Mouse (Mus musculus): ENCODE measurements around the gene Rd3. TPM values are rescaled to one million over a fixed set of nuclear protein-coding genes. Genes with fewer than 3 reads are reported as not detected.

The Rd3 gene
- polyA plus RNA-seq, 1 experiment, result not detected

DNA sequence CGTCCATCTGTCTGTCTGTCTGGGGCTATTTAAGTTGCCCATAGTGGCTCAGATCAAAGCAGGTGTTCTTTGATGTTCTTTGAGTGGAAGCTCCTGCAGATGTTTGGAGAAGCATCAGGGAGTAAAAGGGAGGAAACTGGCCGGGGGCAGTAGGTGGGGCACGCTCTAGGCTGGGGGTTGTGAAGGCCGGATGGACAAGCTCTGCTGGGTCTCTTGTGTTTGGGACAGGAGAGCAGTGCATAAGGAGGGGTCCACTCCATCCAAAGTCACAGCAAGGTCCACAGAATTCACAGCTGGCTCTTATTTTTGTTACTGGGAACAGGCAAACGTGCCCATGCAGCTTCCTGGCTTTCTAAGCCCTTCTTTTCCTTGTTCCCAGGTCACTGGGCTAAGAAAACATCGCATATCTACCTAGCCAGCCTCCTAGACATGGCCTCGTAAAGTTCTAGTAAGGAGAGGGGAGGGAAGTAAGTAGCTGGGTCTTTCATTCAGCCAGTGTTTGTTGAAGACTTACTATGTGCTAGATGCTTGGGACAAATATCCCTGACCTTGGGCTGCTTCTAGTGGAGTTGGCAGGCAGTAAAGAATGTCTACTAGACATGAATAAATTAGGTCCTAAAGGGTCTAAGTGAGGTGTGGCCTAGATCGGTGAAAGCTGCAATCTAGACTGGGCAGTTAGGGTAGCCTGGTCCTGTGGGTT is 44.7 kb upstream of the Rd3 start:
- TF ChIP-seq REST (IDR thresholded peaks at IDR 0.05; ENCODE audit: insufficient read depth, insufficient read length), result no peak
- no peak for TF ChIP-seq TCF12 (IDR thresholded peaks at IDR 0.05; ENCODE audit: insufficient read depth, poor library complexity, severe bottlenecking)
- Histone ChIP-seq H3K36me3 (ENCODE audit: control insufficient read depth, insufficient read depth) (no peaks in the 10 kb centered on the region), H3ac (ENCODE audit: control insufficient read depth, insufficient read length) (no peak overlapping the region), H3K27me3 (ENCODE audit: control insufficient read depth, insufficient read depth, insufficient read length) (peaks cover 3% of the 10 kb centered on the region), H3K4me3 (no peak overlapping the region), H3K79me2 (ENCODE audit: control insufficient read depth, insufficient read depth) (no peaks in the 10 kb centered on the region), H3K4me2 (ENCODE audit: low read depth) (no peak overlapping the region)

DNA sequence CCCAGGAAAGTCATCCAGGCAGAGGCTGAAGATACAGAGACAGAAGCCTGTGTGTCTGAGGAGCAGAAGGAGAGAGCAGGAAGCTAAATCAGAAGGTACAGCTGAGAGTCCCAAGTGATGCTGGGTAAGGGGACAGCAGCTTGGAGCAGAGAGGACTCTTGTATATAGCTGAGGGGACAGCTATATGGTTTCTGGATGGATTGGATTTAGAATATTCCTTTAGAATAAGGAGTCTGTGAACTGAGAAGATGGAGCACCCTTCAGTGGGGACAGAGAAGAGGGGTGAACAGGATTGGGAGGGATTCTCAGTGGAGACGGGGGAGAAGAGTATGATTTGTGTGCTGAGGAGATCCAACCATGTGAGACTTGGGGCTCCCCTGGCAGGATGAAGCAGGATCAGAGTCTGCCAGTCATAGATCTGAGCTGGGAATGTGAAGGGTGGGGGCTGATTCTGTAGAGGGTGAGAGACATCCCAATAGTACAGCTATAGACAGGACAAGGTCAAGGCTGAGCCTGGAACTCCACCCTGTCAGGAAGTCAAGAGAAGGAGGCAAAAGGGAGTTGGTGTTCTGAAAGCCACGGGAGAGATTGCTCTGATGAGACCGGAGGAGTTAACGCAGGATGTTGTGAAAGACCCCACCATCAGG is 44.1 kb upstream of the Rd3 start:
- no peak overlapping the region for H3ac ChIP-seq (ENCODE audit: control insufficient read depth, insufficient read length)
- H3K36me3 ChIP-seq (ENCODE audit: control insufficient read depth, insufficient read depth), result no peaks in the 10 kb centered on the region
- no peak overlapping the region for H3K4me2 ChIP-seq (ENCODE audit: low read depth)
- TF ChIP-seq MAX (IDR thresholded peaks at IDR 0.05; ENCODE audit: low read depth) (no peak), POLR2A (IDR thresholded peaks at IDR 0.05; ENCODE audit: insufficient read length, low read depth) (no peak)
- peaks cover under 1% of the 10 kb centered on the region for H3K27me3 ChIP-seq (ENCODE audit: control insufficient read depth, insufficient read depth, insufficient read length)
- no peaks in the 10 kb centered on the region for H3K79me2 ChIP-seq (ENCODE audit: control insufficient read depth, insufficient read depth)
- no peak overlapping the region for H3K4me3 ChIP-seq

DNA sequence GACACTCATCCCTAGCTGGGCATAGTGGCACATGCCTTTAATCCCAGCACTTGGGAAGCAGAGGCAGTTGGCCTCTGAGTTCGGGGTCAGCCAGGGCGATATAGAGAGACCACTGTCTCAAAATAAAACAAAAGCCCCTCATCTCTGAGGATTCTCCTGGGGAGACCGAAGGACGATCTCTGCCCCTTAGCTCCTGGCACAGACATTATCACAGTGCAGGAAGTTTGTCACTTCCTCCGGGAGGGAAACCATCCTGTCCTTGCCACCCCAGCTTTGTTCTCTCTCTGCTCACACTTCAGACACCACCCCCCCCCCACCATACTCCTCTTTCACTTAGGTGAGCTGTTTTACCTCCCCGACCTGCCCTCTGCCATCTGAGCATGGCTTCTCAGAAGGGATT is 33.5 kb upstream of the Rd3 start:
- H3K4me2 ChIP-seq (ENCODE audit: low read depth), result no peak overlapping the region
- H3K36me3 ChIP-seq (ENCODE audit: control insufficient read depth, insufficient read depth), result no peaks in the 10 kb centered on the region
- H3K27me3 ChIP-seq (ENCODE audit: control insufficient read depth, insufficient read depth, insufficient read length), result peaks cover 44% of the 10 kb centered on the region
- TF ChIP-seq E2F4 (IDR thresholded peaks at IDR 0.05; ENCODE audit: insufficient read depth) (no peak), REST (IDR thresholded peaks at IDR 0.05; ENCODE audit: insufficient read depth, insufficient read length) (no peak), USF1 (IDR thresholded peaks at IDR 0.05; ENCODE audit: low read depth) (no peak), POLR2AphosphoS2 (IDR thresholded peaks at IDR 0.05; ENCODE audit: insufficient read length, low read depth) (no peak), SRF (IDR thresholded peaks at IDR 0.05; ENCODE audit: control insufficient read depth, insufficient read length, low read depth) (no peak), MYOD1 (IDR thresholded peaks at IDR 0.05; ENCODE audit: control insufficient read depth in 1 of 3, insufficient read length in 2 of 3, low read depth in 2 of 3) (no peak), POLR2A (IDR thresholded peaks at IDR 0.05; ENCODE audit: insufficient read length, low read depth) (no peak), TCF3 (IDR thresholded peaks at IDR 0.05; ENCODE audit: insufficient read length, low read depth) (no peak), TCF12 (IDR thresholded peaks at IDR 0.05; ENCODE audit: insufficient read depth, poor library complexity, severe bottlenecking) (no peak), MAX (IDR thresholded peaks at IDR 0.05; ENCODE audit: low read depth) (no peak), MYOG (IDR thresholded peaks at IDR 0.05; ENCODE audit: control insufficient read depth in 1 of 3, insufficient read depth in 1 of 3, insufficient read length in 2 of 3, low read depth in 2 of 3) (no peak), CEBPB (IDR thresholded peaks at IDR 0.05; ENCODE audit: insufficient read depth, poor library complexity, severe bottlenecking) (no peak)
- H3K4me3 ChIP-seq, result no peak overlapping the region
- H3K79me2 ChIP-seq (ENCODE audit: control insufficient read depth, insufficient read depth), result no peaks in the 10 kb centered on the region
- H3ac ChIP-seq (ENCODE audit: control insufficient read depth, insufficient read length), result no peak overlapping the region

DNA sequence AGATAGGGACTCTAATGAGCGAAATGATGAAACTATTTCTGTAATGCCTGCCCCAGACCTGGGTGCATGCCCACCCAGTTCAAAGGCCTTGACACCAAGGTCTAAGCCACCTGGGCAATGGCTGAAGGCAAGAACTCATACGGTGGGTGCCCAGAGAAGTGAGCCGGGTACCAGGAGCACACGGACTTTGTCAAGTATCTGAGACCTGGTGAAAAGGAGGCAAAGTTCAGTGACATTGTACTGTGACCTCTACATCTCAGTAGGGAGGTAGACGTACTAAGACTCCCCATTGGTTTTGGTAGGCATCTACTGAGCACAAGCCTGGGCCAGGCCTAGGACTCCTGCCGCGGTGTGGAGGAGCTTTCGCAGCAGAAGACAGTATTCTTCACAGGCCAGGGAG is 31.8 kb upstream of the Rd3 start:
- TF ChIP-seq TCF12 (IDR thresholded peaks at IDR 0.05; ENCODE audit: insufficient read depth, poor library complexity, severe bottlenecking), result no peak
- TF ChIP-seq POLR2A (IDR thresholded peaks at IDR 0.05; ENCODE audit: insufficient read length, low read depth), result no peak
- no peak for TF ChIP-seq REST (IDR thresholded peaks at IDR 0.05; ENCODE audit: insufficient read depth, insufficient read length)
- TF ChIP-seq MYOD1 (IDR thresholded peaks at IDR 0.05; ENCODE audit: control insufficient read depth in 1 of 3, insufficient read length in 2 of 3, low read depth in 2 of 3), result no peak
- no peak for TF ChIP-seq TCF3 (IDR thresholded peaks at IDR 0.05; ENCODE audit: insufficient read length, low read depth)
- no peak for TF ChIP-seq POLR2AphosphoS2 (IDR thresholded peaks at IDR 0.05; ENCODE audit: insufficient read length, low read depth)
- TF ChIP-seq MYOG (IDR thresholded peaks at IDR 0.05; ENCODE audit: control insufficient read depth in 1 of 3, insufficient read depth in 1 of 3, insufficient read length in 2 of 3, low read depth in 2 of 3), result no peak
- TF ChIP-seq SRF (IDR thresholded peaks at IDR 0.05; ENCODE audit: control insufficient read depth, insufficient read length, low read depth), result no peak
- TF ChIP-seq MAX (IDR thresholded peaks at IDR 0.05; ENCODE audit: low read depth), result no peak
- TF ChIP-seq E2F4 (IDR thresholded peaks at IDR 0.05; ENCODE audit: insufficient read depth), result no peak
- Histone ChIP-seq H3K27me3 (ENCODE audit: control insufficient read depth, insufficient read depth, insufficient read length) (peaks cover 48% of the 10 kb centered on the region), H3K79me2 (ENCODE audit: control insufficient read depth, insufficient read depth) (no peaks in the 10 kb centered on the region), H3ac (ENCODE audit: control insufficient read depth, insufficient read length) (no peak overlapping the region), H3K36me3 (ENCODE audit: control insufficient read depth, insufficient read depth) (no peaks in the 10 kb centered on the region), H3K4me3 (no peak overlapping the region), H3K4me2 (ENCODE audit: low read depth) (no peak overlapping the region)

DNA sequence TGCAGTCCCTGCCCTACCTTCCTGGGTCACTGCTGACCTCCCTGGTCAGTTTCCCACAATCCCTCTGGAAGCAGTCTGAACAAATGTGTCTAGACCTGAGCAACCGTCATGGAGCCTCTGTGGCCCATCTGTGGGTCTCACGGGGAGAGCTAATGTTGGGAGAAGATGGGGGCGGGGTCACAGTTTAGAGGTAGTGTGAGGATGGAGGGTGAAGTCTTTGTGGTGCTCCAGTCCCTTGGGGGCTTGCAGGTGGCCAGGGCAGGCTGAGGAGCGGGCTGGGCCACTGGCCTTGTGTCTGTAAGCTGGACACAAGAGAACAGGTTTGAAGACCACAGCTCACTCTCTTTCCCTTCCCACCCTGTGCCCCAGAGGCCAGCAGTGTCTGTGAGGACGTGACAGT is 31.4 kb upstream of the Rd3 start:
- no peaks in the 10 kb centered on the region for H3K36me3 ChIP-seq (ENCODE audit: control insufficient read depth, insufficient read depth)
- no peak overlapping the region for H3K4me3 ChIP-seq
- no peaks in the 10 kb centered on the region for H3K79me2 ChIP-seq (ENCODE audit: control insufficient read depth, insufficient read depth)
- H3K27me3 ChIP-seq (ENCODE audit: control insufficient read depth, insufficient read depth, insufficient read length), result peaks cover 49% of the 10 kb centered on the region
- TF ChIP-seq MAX (IDR thresholded peaks at IDR 0.05; ENCODE audit: low read depth) (no peak), CEBPB (IDR thresholded peaks at IDR 0.05; ENCODE audit: insufficient read depth, poor library complexity, severe bottlenecking) (no peak), TCF12 (IDR thresholded peaks at IDR 0.05; ENCODE audit: insufficient read depth, poor library complexity, severe bottlenecking) (no peak), MYOD1 (IDR thresholded peaks at IDR 0.05; ENCODE audit: control insufficient read depth in 1 of 3, insufficient read length in 2 of 3, low read depth in 2 of 3) (no peak), TCF3 (IDR thresholded peaks at IDR 0.05; ENCODE audit: insufficient read length, low read depth) (no peak), USF1 (IDR thresholded peaks at IDR 0.05; ENCODE audit: low read depth) (no peak), MYOG (IDR thresholded peaks at IDR 0.05; ENCODE audit: control insufficient read depth in 1 of 3, insufficient read depth in 1 of 3, insufficient read length in 2 of 3, low read depth in 2 of 3) (no peak)
- H3K4me2 ChIP-seq (ENCODE audit: low read depth), result no peak overlapping the region
- H3ac ChIP-seq (ENCODE audit: control insufficient read depth, insufficient read length), result no peak overlapping the region

Measured in myocyte (in vitro differentiated cells).